Mouse (Mus musculus) monocyte, adult 5-6 weeks (primary cell): ENCODE measurements around the gene Rspo3. TPM values are rescaled to one million over a fixed set of nuclear protein-coding genes. Genes with fewer than 3 reads are reported as not detected.

Experiments
- ATAC-seq: fragments of 153-309, 156-312 bp; replicated peaks from 2 replicates; pipeline ENCODE4 v1.8.0; 2017; ENCODE audit warnings: mild to moderate bottlenecking; ENCODE audit not compliant: low TSS enrichment, insufficient number of reproducible peaks, severe bottlenecking, poor library complexity, low FRiP score
- total RNA-seq: library from RNA; stranded (forward); fragments of 200-1000, 200-491, 200-594 nt; gene quantifications from 3 replicates; pipeline ENCODE4 v1.2.3, GENCODE M21; 2017

Gene Rspo3
- total RNA-seq: not detected in 3 replicates

- ATAC-seq: no peak
Observed at GRCm38 (mm10) chr10:29535546-29536260, at the start of gene Rspo3. Gene Rspo3 (minus strand): TSS chr10:29535867.

- no peak for ATAC-seq
Observed at GRCm38 (mm10) chr10:29581940-29582339, 46.3 kb upstream of the Rspo3 start.

- no peak for ATAC-seq
Observed at GRCm38 (mm10) chr10:29581476-29581875, 45.8 kb upstream of the Rspo3 start.

- ATAC-seq: no peak
Observed at GRCm38 (mm10) chr10:29555983-29556382, 20.3 kb upstream of the Rspo3 start.

GRCm38 (mm10) chr10:29554365-29554764 lies 18.7 kb upstream of the Rspo3 start:
- ATAC-seq: no peak

GRCm38 (mm10) chr10:29542982-29543381 lies 7.3 kb upstream of the Rspo3 start:
- no peak for ATAC-seq

GRCm38 (mm10) chr10:29539516-29539915 lies 3.8 kb upstream of the Rspo3 start:
- no peak for ATAC-seq

- no peak for ATAC-seq
Observed at GRCm38 (mm10) chr10:29538791-29539190, 3.1 kb upstream of the Rspo3 start.

- ATAC-seq: no peak
Observed at GRCm38 (mm10) chr10:29534830-29535227, 838 bp downstream of the Rspo3 start.

- no peak for ATAC-seq
Observed at GRCm38 (mm10) chr10:29533846-29534829, 1.5 kb downstream of the Rspo3 start.

GRCm38 (mm10) chr10:29532821-29533715 lies 2.6 kb downstream of the Rspo3 start:
- ATAC-seq: no peak

- no peak for ATAC-seq
Observed at GRCm38 (mm10) chr10:29513563-29513962, 22.1 kb downstream of the Rspo3 start.

GRCm38 (mm10) chr10:29508167-29508566 lies 27.5 kb downstream of the Rspo3 start:
- ATAC-seq: no peak

GRCm38 (mm10) chr10:29497205-29497822 lies 38.4 kb downstream of the Rspo3 start:
- ATAC-seq: no peak

GRCm38 (mm10) chr10:29493996-29494395 lies 41.7 kb downstream of the Rspo3 start:
- ATAC-seq: no peak

GRCm38 (mm10) chr10:29480945-29481344 lies 54.7 kb downstream of the Rspo3 start:
- ATAC-seq: no peak

- no peak for ATAC-seq
Observed at GRCm38 (mm10) chr10:29479401-29479800, 56.3 kb downstream of the Rspo3 start.

GRCm38 (mm10) chr10:29470454-29470853 lies 65.2 kb downstream of the Rspo3 start:
- ATAC-seq: no peak
